Mouse (Mus musculus) spleen, adult 2 months (tissue): Measurements from ENCODE around the gene Lbhd2.

Source experiments
- CTCF ChIP-seq: fragments of 200-500 bp; IDR thresholded peaks from 2 replicates; pipeline ENCODE4 v1.5.1; 2011; ENCODE audit warnings: mild to moderate bottlenecking, inconsistent platforms; ENCODE audit not compliant: insufficient read depth, insufficient read length, insufficient replicate concordance; ENCODE audit errors: extremely low read depth
- POLR2A ChIP-seq: fragments of 200-500 bp; IDR thresholded peaks from 2 replicates; pipeline ENCODE4 v1.6.1; 2011; ENCODE audit warnings: low read depth, low read length, inconsistent platforms

DNA sequence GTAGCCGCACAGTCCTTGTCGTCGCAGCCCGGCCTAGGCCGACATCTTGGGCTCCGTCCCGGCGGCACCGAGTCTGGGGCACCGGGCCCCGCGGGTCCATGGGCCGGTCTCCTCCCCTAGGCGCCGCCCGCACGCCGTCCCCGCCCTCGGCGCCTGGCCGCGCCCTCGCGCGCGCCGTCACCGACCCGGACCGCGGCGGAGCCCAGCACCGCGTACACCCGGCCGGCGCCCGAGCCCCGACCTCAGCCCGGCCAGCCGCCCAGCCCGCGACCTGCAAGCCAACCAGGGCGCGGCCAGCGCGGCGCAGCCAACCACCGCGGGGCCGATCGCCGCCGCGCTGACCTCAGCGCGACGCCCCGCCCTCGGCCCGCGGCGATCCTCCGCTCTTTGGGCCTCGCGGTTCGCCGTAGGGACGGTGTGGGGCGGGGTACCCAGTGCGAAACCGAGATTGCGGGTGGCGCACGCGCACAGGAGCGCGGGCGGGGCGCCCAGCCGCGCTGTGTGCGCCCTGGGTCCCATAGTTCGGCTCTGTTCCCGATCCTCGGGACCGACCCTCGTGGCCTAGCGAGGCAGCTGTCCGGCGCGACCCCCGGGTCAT lies 29.1 kb upstream of the Lbhd2 start, which contains the start of gene Cdc42bpb:
- no peak for TF ChIP-seq CTCF
- TF ChIP-seq POLR2A, result peak; percentile 26
